Mouse (Mus musculus) bone marrow macrophage, adult 2 months (primary cell): ENCODE measurements around the gene Hoxd10. TPM values are rescaled to one million over a fixed set of nuclear protein-coding genes. Genes with fewer than 3 reads are reported as not detected.

Experiments
- H3K27ac ChIP-seq: 2 replicates; pipeline ENCODE4 v1.5.1; 2012; ENCODE audit warnings: low read depth, low read length; ENCODE audit not compliant: insufficient read depth
- H3K4me1 ChIP-seq: 2 replicates; pipeline ENCODE4 v1.6.1; 2012; ENCODE audit warnings: low read length; ENCODE audit not compliant: control insufficient read depth, insufficient read depth
- H3K4me3 ChIP-seq: 2 replicates; pipeline ENCODE4 v1.5.1; 2012; ENCODE audit warnings: mild to moderate bottlenecking, low read length, moderate library complexity; ENCODE audit not compliant: insufficient read depth
- CTCF ChIP-seq: IDR thresholded peaks from 2 replicates; pipeline ENCODE4 v1.5.1; 2012; ENCODE audit warnings: low read depth, mild to moderate bottlenecking, low read length, moderate library complexity
- POLR2A ChIP-seq: IDR thresholded peaks from 2 replicates; pipeline ENCODE4 v1.6.1; 2012; ENCODE audit warnings: mild to moderate bottlenecking, low read depth, low read length, borderline replicate concordance
- polyA plus RNA-seq: library from polyadenylated mRNA; stranded (reverse); fragments of >200 nt; gene quantifications from 2 replicates; pipeline ENCODE4 v1.2.4, GENCODE M21; 2012; ENCODE audit not compliant: missing spikeins, insufficient read depth, insufficient read length

Gene Hoxd10
- polyA plus RNA-seq, 1 experiment: not detected

DNA sequence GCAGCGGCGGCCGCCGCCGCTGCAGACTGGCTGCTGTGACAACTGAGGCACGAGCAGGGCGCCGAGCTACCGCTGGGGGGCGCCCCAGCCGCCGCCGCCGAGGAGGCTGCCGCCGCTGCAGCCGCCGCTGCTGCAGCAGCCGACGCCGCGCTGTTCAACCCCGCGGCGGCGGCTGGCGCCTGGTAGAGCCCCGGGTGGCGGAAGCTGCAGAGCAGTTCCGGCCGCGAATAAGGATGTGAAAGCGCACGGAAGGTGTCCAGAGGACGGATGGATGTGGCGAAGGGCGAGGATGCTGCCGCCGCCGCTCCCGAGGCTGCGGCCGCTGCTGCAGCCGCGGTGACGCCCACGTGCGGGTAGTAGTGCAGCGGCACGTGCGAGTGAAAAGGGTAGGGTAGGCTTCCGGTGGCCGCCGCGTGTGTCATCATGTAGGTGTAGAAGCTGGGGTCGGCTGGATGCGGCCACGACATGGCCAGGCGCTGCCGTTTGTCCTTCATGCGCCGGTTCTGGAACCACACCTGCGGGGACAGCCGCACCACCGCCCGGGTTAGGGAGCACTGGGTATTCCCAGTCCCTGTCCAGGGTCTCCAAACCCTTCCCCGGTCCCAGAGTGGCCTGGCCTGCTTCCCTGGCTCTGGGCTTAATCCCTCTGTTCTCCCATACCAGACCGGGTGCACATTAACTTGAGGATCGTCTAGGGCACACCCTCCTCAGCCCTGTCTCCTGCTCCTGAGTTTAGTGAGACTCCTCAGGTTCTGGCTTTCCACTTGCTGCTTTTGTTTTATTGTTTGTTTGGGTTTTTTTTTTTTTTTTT is 35.7 kb upstream of the Hoxd10 start:
- Histone ChIP-seq H3K27ac (no peak overlapping the region), H3K4me3 (no peak overlapping the region), H3K4me1 (no peaks in the 10 kb centered on the region)
- TF ChIP-seq POLR2A: no peak

DNA sequence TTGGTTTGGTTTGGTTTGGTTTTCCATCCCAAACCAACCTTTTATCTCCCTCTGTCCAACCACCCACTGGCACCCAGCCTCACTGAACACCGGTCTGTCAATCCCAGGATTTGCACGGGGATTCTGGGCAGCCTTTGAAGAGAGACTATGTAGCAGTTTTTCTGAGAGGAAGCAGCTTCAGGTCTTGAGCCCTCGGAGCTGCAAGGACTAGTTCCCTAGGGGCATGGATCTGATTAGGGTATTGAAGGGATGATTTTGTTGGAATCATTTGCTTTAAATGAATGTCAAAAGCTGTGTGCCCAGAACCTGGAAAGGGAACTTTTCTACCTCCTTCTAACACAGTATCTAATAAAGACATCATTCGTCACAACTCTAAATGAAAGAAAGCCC is 35.1 kb upstream of the Hoxd10 start:
- no peak overlapping the region for H3K4me3 ChIP-seq
- TF ChIP-seq CTCF: no peak
- no peak for TF ChIP-seq POLR2A
- no peaks in the 10 kb centered on the region for H3K4me1 ChIP-seq
- no peak overlapping the region for H3K27ac ChIP-seq

DNA sequence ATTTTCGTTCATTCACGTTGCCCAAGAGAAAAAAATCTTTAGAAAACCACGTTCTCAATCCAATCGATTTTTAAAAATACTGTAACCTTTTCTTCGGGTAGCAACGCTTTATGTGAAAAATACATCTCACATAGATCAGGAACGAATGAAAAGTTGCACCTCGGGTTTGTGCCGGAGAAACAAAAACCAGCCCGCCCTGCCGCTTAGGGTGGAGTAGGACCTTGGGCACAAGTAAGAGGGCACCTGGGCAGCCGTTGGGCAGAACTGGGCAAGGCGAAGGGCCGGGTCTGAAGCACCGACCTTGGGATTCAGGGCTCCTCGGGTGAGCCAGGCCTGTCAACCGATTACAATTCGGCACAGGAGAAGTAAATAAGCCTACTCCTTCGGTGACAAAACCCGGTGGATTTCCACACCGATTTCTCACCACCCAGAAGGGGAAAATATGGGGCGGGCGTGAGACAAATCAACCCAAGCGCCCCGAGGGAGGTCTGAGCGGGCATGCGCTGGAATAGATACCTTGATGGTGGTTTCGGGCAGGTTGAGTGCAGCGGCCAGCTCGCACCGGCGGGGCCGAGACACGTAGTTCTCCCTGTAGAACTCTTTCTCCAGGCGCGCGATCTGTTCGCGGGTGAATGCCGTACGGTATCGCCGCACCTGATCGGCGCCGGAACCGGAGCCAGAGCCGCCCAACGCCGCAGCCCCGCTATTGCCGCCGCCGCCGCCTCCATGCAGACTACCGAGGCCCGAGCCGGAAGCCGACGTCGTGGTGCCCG is 34.3 kb upstream of the Hoxd10 start:
- Histone ChIP-seq H3K27ac (no peak overlapping the region), H3K4me3 (peak overlapping the region; percentile 2; the same call in 1 of the 2 replicates), H3K4me1 (no peaks in the 10 kb centered on the region)
- no peak for TF ChIP-seq POLR2A

DNA sequence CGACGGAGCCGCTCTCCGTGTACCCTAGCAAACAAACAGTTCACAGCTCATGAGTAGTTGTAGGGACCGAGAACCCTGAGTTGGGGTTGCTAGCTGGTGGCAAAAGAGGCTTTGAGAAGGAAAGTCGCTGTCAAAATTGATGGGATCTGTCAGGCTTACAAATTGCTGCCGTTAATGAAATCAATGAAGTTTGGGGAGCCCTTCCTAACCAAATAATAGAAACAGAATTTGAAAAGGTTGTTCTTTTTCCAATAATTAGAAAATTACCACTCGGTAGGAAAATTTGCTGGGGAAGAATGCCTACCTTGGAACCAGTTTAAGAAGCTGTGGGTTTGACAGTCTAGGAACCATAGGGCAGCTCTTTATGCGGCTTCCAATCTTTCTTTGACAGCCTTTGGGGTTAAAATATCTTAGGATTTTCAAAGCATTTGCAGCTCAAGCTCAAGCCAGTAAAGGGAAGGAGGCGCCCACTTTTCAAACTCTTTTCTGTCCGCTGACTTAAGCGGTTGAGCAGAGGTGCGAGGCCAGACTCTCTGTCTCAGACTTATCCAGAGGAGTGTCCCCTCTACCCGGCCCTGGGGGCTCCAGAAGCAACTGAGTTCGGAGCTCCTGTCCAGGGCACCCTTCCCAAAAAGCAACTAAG is 33.6 kb upstream of the Hoxd10 start:
- H3K27ac ChIP-seq: no peak overlapping the region
- no peaks in the 10 kb centered on the region for H3K4me1 ChIP-seq
- TF ChIP-seq CTCF: no peak
- TF ChIP-seq POLR2A: no peak
- peak overlapping the region; percentile 2; the same call in 1 of the 2 replicates for H3K4me3 ChIP-seq

DNA sequence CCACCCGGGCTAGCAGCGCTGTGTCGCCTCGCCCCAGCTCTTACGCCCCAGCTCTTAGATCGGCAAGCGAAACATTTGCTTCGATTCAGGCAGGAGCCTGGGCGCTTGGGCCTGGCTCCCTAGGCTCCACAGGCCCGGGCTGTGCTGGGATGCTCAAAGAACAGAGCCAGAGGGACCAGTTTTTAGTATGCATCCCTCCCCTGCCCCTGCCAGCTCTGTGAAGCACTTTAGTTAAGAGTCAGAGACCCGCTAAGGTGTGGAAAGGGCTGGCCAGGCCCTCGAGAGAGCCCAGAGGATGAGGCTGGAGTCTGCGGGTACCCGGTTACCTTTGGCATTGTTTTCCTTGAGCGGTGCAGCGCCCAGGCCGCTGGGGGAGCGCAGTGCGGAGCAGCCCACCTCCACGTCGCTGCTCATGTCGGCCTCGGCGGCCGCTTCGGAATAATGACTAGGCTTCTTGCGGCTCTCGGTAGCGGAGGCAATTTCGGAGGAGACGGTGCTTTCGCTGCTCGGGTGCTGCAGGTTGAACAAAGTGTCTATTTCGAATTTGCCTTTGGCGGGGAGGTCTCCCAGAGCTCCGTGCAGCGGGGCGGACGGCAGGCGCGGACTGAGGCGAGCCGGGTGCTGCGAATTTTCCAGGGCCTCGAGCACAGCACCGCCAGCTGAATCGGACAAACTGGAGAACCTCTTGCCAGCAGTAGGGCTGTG is 32.9 kb upstream of the Hoxd10 start:
- Histone ChIP-seq H3K4me3 (no peak overlapping the region), H3K4me1 (no peaks in the 10 kb centered on the region), H3K27ac (no peak overlapping the region)
- no peak for TF ChIP-seq CTCF
- no peak for TF ChIP-seq POLR2A

DNA sequence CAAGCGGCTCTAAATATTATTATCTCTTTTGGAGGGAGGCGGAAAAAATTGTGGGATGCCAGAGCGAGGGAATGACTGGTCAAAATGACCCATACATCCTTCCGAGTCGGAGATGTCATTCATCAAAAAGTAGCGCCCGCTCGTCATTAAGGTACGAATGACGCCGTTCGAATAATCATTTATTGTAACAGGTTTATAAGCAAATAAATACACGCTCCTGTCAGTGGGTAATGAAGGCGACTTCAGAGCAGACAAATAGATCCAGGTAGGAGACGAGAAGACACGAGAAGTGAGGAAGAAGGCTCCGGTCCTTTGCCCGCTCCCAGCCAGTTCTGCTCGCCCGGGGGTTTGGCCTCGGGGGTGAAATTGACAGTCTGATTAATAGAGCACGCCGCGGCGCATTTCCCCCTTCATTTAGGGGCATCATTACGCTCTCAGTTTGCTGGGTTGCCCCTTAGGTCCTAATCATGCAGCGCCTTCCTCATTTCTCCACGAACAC is 32.2 kb upstream of the Hoxd10 start, which contains the start of gene Evx2:
Gene Evx2 (minus strand): TSS at position 51 of the 499 bp plus-strand sequence.
- H3K4me1 ChIP-seq: no peaks in the 10 kb centered on the region

GRCm38 (mm10) chr2:74660421-74661375 is 31.0 kb upstream of the Hoxd10 start:
- Histone ChIP-seq H3K4me1 (no peaks in the 10 kb centered on the region), H3K27ac (no peak overlapping the region), H3K4me3 (no peak overlapping the region)
- no peak for TF ChIP-seq POLR2A
- no peak for TF ChIP-seq CTCF

More for the DNA sequence above, 32.2 kb upstream of the Hoxd10 start, which contains the start of gene Evx2:
- Histone ChIP-seq H3K4me3 (no peak within 1 kb of the TSS), H3K27ac (no peak within 1 kb of the TSS)
- TF ChIP-seq POLR2A (no peak), CTCF (no peak)

GRCm38 (mm10) chr2:74661685-74662084 is 30.0 kb upstream of the Hoxd10 start:
- H3K4me3 ChIP-seq: no peak overlapping the region
- no peak overlapping the region for H3K27ac ChIP-seq
- no peak for TF ChIP-seq CTCF
- no peak for TF ChIP-seq POLR2A
- H3K4me1 ChIP-seq: no peaks in the 10 kb centered on the region
